Comparison of ENCODE assay signal across 12 mouse cellular contexts in genomic region chr7:126825403-126825802, GRCm38 (mm10). TPM values are rescaled to one million over a fixed set of nuclear protein-coding genes. Genes with fewer than 3 reads are reported as not detected.
DNase-seq lines count a peak whose midpoint lies in the region; ATAC-seq and TF ChIP-seq lines count a peak whose summit lies in the region.
"Had no signal": no experiment of that assay in that cellular context is flagged by ENCODE, and none has a peak within 500 bp of the region (broad histone marks: within the 10 kb centered on the region; RNA-seq: fewer than 3 reads in every experiment).

No protein-coding gene starts in this region.

- TF ChIP-seq POLR2A in heart, adult 2 months (IDR thresholded peaks at IDR 0.05; ENCODE audit: insufficient read depth, low read depth, low read length), result no peak

- DNase-seq in gastrocnemius, adult 2 months, result peak; percentile 48
- DNase-seq in gastrocnemius, adult 8-10 months (ENCODE audit: low spot score in 2 of 2), result no peak
- DNase-seq in Muller cell, postnatal 12 days (ENCODE audit: inconsistent ontology term), result peak; percentile 31
- peak; percentile 44 for DNase-seq in forelimb bud, embryonic 11.5 days (ENCODE audit: low read depth, low spot score)
- DNase-seq in heart, adult 2 months, result no peak
- no peak for DNase-seq in frontal cortex, postnatal 10 days (ENCODE audit: low spot score in 2 of 2)
- DNase-seq in ovary, postnatal 10 days (ENCODE audit: low spot score), result no peak
- DNase-seq: lung, postnatal 36 days had no signal

- H3K4me1 ChIP-seq in midbrain, embryonic 16.5 days (ENCODE audit: control insufficient read depth, insufficient read depth, low read length), result peaks cover 32% of the 10 kb centered on the region
- peaks cover 8% of the 10 kb centered on the region for H3K4me1 ChIP-seq in heart, adult 2 months (ENCODE audit: control insufficient read depth, insufficient read depth, low read length)

- TF ChIP-seq EP300 in heart, adult 2 months (IDR thresholded peaks at IDR 0.05; ENCODE audit: insufficient read depth, low read depth, low read length), result no peak

- H3K4me3 ChIP-seq in gastrocnemius, adult 2 months, result peak overlapping the region; percentile 32
- H3K4me3 ChIP-seq in midbrain, embryonic 16.5 days (ENCODE audit: low read depth, low read length), result 0 out of 2 replicates have a peak overlapping the region, but pooled peaks have one; percentile 0
- no peak overlapping the region for H3K4me3 ChIP-seq in heart, adult 2 months

- no peak for ATAC-seq in midbrain, embryonic 16.5 days

- peak overlapping the region; percentile 82 for H3K4me2 ChIP-seq in midbrain, embryonic 16.5 days (ENCODE audit: low read length)

- H3K9ac ChIP-seq in midbrain, embryonic 16.5 days (ENCODE audit: low read depth, low read length), result peak overlapping the region; percentile 33
- no peak overlapping the region for H3K9ac ChIP-seq in heart, adult 2 months (ENCODE audit: low read depth, low read length)

- no peaks in the 10 kb centered on the region for H3K9me3 ChIP-seq in midbrain, embryonic 16.5 days (replicated peaks; ENCODE audit: control insufficient read depth, low read length, poor library complexity, severe bottlenecking)

- peak overlapping the region; percentile 87; the same call in 1 of the 2 replicates for H3K27ac ChIP-seq in gastrocnemius, adult 2 months
- H3K27ac ChIP-seq in midbrain, embryonic 16.5 days (ENCODE audit: low read length), result no peak overlapping the region
- H3K27ac ChIP-seq in heart, adult 2 months, result no peak overlapping the region

- no peaks in the 10 kb centered on the region for H3K79me2 ChIP-seq in heart, adult 2 months (replicated peaks; ENCODE audit: control insufficient read depth, insufficient read depth, low read length)

- no peaks in the 10 kb centered on the region for H3K27me3 ChIP-seq in midbrain, embryonic 16.5 days (ENCODE audit: control insufficient read depth, insufficient read depth, low read depth, low read length)
- no peaks in the 10 kb centered on the region for H3K27me3 ChIP-seq in heart, adult 2 months (ENCODE audit: control insufficient read depth, insufficient read depth, low read length)

- intact Hi-C loops in gastrocnemius, adult 2 months (cut with DNase I), result no loop called here
- intact Hi-C loops in heart, adult 2 months (cut with DNase I), result no loop called here

- WGBS in midbrain, embryonic 16.5 days, result 32% methylated on average over 8 of the region's 8 CpGs
- 26% methylated on average over 8 of the region's 8 CpGs for WGBS in heart, adult 2 months

- peaks cover 4% of the 10 kb centered on the region; the same call in 1 of the 2 replicates for H3K36me3 ChIP-seq in midbrain, embryonic 16.5 days (ENCODE audit: control insufficient read depth, insufficient read depth, low read length)
- H3K36me3 ChIP-seq in heart, adult 2 months (ENCODE audit: control insufficient read depth, insufficient read depth, low read length), result no peaks in the 10 kb centered on the region

- TF ChIP-seq CTCF in gastrocnemius, adult 2 months (IDR thresholded peaks at IDR 0.05), result no peak
- no peak for TF ChIP-seq CTCF in heart, adult 2 months (IDR thresholded peaks at IDR 0.05)

RNA-seq across cellular contexts. Expression of gene 4930451I11Rik, which starts 6.0 kb away (rescaled TPM):
- not detected for total RNA-seq in gastrocnemius, adult 2 months (2021)
- not detected for total RNA-seq in gastrocnemius, adult 8-10 months (2022)
- not detected in 2 replicates for polyA plus RNA-seq in midbrain, embryonic 16.5 days (2015; fragmentation: Nextera tagmentation; extraction: Ambion mirVana)
- total RNA-seq in heart, adult 2 months (2021), result not detected
- polyA plus RNA-seq in heart, adult 2 months (2012; rRNA removed), result not detected in 2 replicates
- total RNA-seq: heart, postnatal 14 days; left cerebral cortex, postnatal 10 days had no signal
- polyA plus RNA-seq: brain, embryonic 14.5 days had no signal

RNA-seq across cellular contexts. Expression of gene Doc2a, which starts 21.8 kb away (rescaled TPM):
- total RNA-seq in gastrocnemius, adult 2 months (2021), result not detected
- total RNA-seq in gastrocnemius, adult 8-10 months (2022), result not detected
- 24.2 and 35.8 TPM in 2 replicates for polyA plus RNA-seq in midbrain, embryonic 16.5 days (2015; fragmentation: Nextera tagmentation; extraction: Ambion mirVana)
- not detected for total RNA-seq in heart, adult 2 months (2021)
- polyA plus RNA-seq in heart, adult 2 months (2012; rRNA removed), result not detected in 2 replicates
- total RNA-seq: heart, postnatal 14 days had no signal

RNA-seq across cellular contexts. Expression of gene Fam57b, which starts 27.9 kb away (rescaled TPM):
- total RNA-seq in gastrocnemius, adult 2 months (2021), result 10 to 100 TPM; 61.1 to 64.6 TPM
- 10 to 100 TPM; 49.5 to 78.2 (median 66.4) TPM for total RNA-seq in gastrocnemius, adult 8-10 months (2022)
- polyA plus RNA-seq in midbrain, embryonic 16.5 days (2015; fragmentation: Nextera tagmentation; extraction: Ambion mirVana), result 55.0 and 61.1 TPM in 2 replicates
- total RNA-seq in heart, adult 2 months (2021), result 1 to 10 TPM; 7.4 to 8.8 TPM
- 9.0 and 12.8 TPM in 2 replicates for polyA plus RNA-seq in heart, adult 2 months (2012; rRNA removed)

RNA-seq across cellular contexts. Expression of gene Ppp4c, which starts 33.1 kb away (rescaled TPM):
- total RNA-seq in gastrocnemius, adult 2 months (2021), result 10 to 100 TPM; 22.8 to 25.7 TPM
- 10 to 100 TPM; 23.1 to 26.0 (median 24.8) TPM for total RNA-seq in gastrocnemius, adult 8-10 months (2022)
- 155 and 182 TPM in 2 replicates for polyA plus RNA-seq in midbrain, embryonic 16.5 days (2015; fragmentation: Nextera tagmentation; extraction: Ambion mirVana)
- 10 to 100 TPM; 31.8 to 31.9 TPM for total RNA-seq in heart, adult 2 months (2021)
- 65.6 and 99.5 TPM in 2 replicates for polyA plus RNA-seq in heart, adult 2 months (2012; rRNA removed)

RNA-seq across cellular contexts. Expression of gene Hirip3, which starts 36.4 kb away (rescaled TPM):
- total RNA-seq in gastrocnemius, adult 2 months (2021), result 1 to 10 TPM; 5.3 to 6.3 TPM
- total RNA-seq in gastrocnemius, adult 8-10 months (2022), result 1 to 10 TPM; 4.1 to 9.6 (median 5.1) TPM
- polyA plus RNA-seq in midbrain, embryonic 16.5 days (2015; fragmentation: Nextera tagmentation; extraction: Ambion mirVana), result 19.8 and 20.0 TPM in 2 replicates
- total RNA-seq in heart, adult 2 months (2021), result 1 to 10 TPM; 5.7 to 6.3 TPM
- polyA plus RNA-seq in heart, adult 2 months (2012; rRNA removed), result 3.6 and 4.4 TPM in 2 replicates

Comparison
In these comparisons a context has a peak if more than half of its experiments do, and no peak if none do; other contexts are left out.
1. DNase-seq: peak in gastrocnemius, adult 2 months (single experiment), Muller cell, postnatal 12 days (single experiment) and forelimb bud, embryonic 11.5 days (single experiment); none in gastrocnemius, adult 8-10 months (0 of 2), heart, adult 2 months (0 of 2), frontal cortex, postnatal 10 days (0 of 2) and ovary, postnatal 10 days (single experiment).
2. RNA of gene Fam57b, which starts 27.9 kb away (total RNA-seq): 49.5 to 78.2 TPM in gastrocnemius, adult 8-10 months and 61.1 to 64.6 TPM in gastrocnemius, adult 2 months; 7.4 to 8.8 TPM in heart, adult 2 months; every median in the first group is over 4 times any median in the second.